Mouse (Mus musculus): Measurements from ENCODE around the gene Thsd4. TPM values are rescaled to one million over a fixed set of nuclear protein-coding genes. Genes with fewer than 3 reads are reported as not detected.

Thsd4 gene
- total and polyA plus RNA-seq, 2 experiments = 0.70 to 0.92 TPM

DNA sequence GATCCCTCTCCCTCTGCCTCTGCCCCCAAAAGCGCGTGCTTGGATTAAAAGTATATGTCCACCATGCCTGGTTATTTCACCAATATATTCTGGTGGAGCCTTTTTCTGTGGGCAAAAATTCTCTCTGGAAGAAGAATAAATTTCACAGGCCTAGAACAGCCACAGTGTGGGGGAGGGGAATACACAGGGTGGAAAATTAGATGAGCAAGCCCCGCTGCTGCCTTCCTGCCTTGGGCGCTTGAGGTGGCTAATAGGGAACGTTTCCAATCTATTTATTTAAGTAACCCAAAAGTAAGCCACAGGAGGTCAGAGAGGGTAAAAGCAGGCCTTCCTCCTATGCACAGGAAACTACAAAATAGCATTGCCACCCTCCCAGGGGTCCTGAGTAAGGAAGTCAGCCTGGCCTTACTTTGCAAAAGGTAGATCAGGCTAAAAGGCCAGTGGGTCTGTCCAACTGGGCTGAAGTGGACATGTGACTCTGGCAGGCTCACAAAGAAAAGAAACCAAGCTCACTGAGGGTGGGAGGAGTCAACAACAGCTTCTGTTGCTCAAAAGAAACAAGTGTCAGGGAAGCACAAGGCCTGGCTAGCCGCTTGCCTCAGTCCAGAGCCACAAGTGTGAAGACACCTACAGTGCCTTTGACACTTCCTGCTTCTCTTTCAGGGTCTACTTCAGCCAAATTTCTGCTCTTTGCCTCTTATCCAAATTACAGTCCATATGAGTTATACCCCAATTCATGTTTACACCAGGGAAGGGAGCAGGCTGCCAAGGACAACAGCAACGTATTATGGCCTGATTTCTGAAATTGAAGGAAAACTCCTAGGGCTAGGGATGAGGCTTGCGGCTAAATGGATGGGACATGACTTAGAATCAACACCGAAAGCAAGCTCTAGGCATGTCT is 289.6 kb downstream of the Thsd4 start:
- H3K4me1 ChIP-seq (ENCODE audit: control insufficient read depth, insufficient read depth, low read length) = no peaks in the 10 kb centered on the region
- H3K9ac ChIP-seq (ENCODE audit: low read depth, low read length) = no peak overlapping the region
- no peaks in the 10 kb centered on the region for H3K79me2 ChIP-seq (ENCODE audit: control insufficient read depth, insufficient read depth, low read length)
- no peaks in the 10 kb centered on the region for H3K36me3 ChIP-seq (ENCODE audit: control insufficient read depth, insufficient read depth, low read length)
- no peak overlapping the region for H3K4me3 ChIP-seq (ENCODE audit: insufficient read depth, low read depth, low read length)
- no peak overlapping the region for H3K27ac ChIP-seq (replicated peaks; ENCODE audit: insufficient read depth, low read depth, low read length)
- TF ChIP-seq CTCF (IDR thresholded peaks at IDR 0.05; ENCODE audit: low read depth, low read length) (no peak), POLR2A (IDR thresholded peaks at IDR 0.05; ENCODE audit: extremely low read depth, insufficient read depth, low read length) (no peak)
- peak; percentile 56 for DNase-seq (ENCODE audit: extremely low read depth, low read depth, low spot score)
- WGBS = 82% methylated on average over 9 of the region's 9 CpGs
- H3K27me3 ChIP-seq (ENCODE audit: control insufficient read depth, insufficient read depth, low read length) = no peaks in the 10 kb centered on the region

DNA sequence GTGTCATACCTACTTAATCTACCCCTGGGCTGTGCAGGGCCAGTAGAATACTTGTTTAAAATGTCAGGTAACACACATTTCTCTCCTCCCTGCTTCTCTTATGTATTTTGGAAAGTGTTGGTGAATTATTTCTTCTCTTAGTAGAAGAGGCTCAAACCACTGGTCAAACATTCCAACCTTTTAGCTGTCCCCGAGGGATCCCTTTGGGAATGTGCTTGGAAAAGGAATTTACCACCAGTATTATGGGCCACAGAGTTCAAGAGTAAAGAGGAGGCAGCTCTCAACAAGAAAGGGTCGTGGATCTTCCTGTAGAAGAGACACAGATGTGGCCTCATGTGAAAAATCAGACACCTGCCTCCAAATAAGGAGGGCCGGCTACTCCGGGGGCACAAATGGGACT is 292.4 kb downstream of the Thsd4 start:
- no peak for DNase-seq (ENCODE audit: extremely low read depth, low read depth, low spot score)

DNA sequence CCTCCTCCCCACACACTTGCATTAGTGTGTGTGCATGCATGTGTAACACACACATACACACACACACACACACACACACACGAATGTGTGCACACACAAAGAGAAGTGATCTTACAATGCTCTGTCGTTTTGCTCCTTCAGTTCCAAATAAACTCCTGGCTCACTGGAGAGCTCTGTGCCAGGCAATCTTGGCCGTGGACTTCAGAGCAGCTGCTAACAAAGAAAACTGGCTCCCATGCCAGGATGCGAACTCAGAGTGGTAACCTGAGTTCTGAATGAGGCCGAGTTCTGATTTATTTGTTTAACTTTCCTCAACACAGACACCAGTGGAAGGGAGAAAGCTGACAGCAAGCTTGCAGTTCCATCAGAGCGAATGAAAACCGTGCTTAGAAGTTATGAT is 294.1 kb downstream of the Thsd4 start:
- H3K27me3 ChIP-seq (ENCODE audit: control insufficient read depth, insufficient read depth, low read length) = no peaks in the 10 kb centered on the region
- no peak for DNase-seq (ENCODE audit: extremely low read depth, low read depth, low spot score)
- WGBS = 84% methylated on average over 7 of the region's 7 CpGs
- no peaks in the 10 kb centered on the region for H3K36me3 ChIP-seq (ENCODE audit: control insufficient read depth, insufficient read depth, low read length)
- no peak overlapping the region for H3K27ac ChIP-seq (replicated peaks; ENCODE audit: insufficient read depth, low read depth, low read length)
- no peaks in the 10 kb centered on the region for H3K79me2 ChIP-seq (ENCODE audit: control insufficient read depth, insufficient read depth, low read length)
- no peaks in the 10 kb centered on the region for H3K4me1 ChIP-seq (ENCODE audit: control insufficient read depth, insufficient read depth, low read length)
- H3K4me3 ChIP-seq (ENCODE audit: insufficient read depth, low read depth, low read length) = no peak overlapping the region
- no peak overlapping the region for H3K9ac ChIP-seq (ENCODE audit: low read depth, low read length)
- TF ChIP-seq POLR2A (IDR thresholded peaks at IDR 0.05; ENCODE audit: extremely low read depth, insufficient read depth, low read length) (no peak), CTCF (IDR thresholded peaks at IDR 0.05; ENCODE audit: low read depth, low read length) (no peak)

More for the DNA sequence above, 292.4 kb downstream of the Thsd4 start:
- Histone ChIP-seq H3K4me1 (ENCODE audit: control insufficient read depth, insufficient read depth, low read length) (no peaks in the 10 kb centered on the region), H3K4me3 (ENCODE audit: insufficient read depth, low read depth, low read length) (no peak overlapping the region), H3K36me3 (ENCODE audit: control insufficient read depth, insufficient read depth, low read length) (no peaks in the 10 kb centered on the region), H3K9ac (ENCODE audit: low read depth, low read length) (no peak overlapping the region), H3K27me3 (ENCODE audit: control insufficient read depth, insufficient read depth, low read length) (no peaks in the 10 kb centered on the region), H3K27ac (replicated peaks; ENCODE audit: insufficient read depth, low read depth, low read length) (no peak overlapping the region), H3K79me2 (ENCODE audit: control insufficient read depth, insufficient read depth, low read length) (no peaks in the 10 kb centered on the region)
- 83% methylated on average over 4 of the region's 4 CpGs for WGBS
- TF ChIP-seq POLR2A (IDR thresholded peaks at IDR 0.05; ENCODE audit: extremely low read depth, insufficient read depth, low read length) = no peak
- TF ChIP-seq CTCF (IDR thresholded peaks at IDR 0.05; ENCODE audit: low read depth, low read length) = no peak

DNA sequence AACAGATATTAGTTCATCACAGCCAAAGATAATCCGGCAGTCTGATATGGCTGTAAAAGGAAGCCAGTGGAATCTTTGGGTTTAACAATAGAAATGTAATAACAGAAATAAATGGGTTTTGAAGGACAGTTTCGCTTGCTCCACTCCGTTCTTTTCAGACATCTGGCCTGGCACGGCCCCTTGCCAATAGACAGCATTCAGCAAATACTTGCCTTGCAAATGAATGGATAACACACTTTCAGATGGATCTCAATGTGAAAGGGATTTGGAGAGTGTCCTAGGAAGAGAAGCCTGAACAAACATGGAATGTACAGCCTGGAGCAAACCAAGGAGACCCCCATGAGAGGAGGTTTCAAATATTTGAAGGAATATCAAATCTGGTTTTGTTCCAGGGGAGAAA is 295.2 kb downstream of the Thsd4 start:
- H3K79me2 ChIP-seq (ENCODE audit: control insufficient read depth, insufficient read depth, low read length) = no peaks in the 10 kb centered on the region
- no peak overlapping the region for H3K27ac ChIP-seq (replicated peaks; ENCODE audit: insufficient read depth, low read depth, low read length)
- no peak overlapping the region for H3K4me3 ChIP-seq (ENCODE audit: insufficient read depth, low read depth, low read length)
- no peaks in the 10 kb centered on the region for H3K36me3 ChIP-seq (ENCODE audit: control insufficient read depth, insufficient read depth, low read length)
- H3K4me1 ChIP-seq (ENCODE audit: control insufficient read depth, insufficient read depth, low read length) = no peaks in the 10 kb centered on the region
- 88% methylated on average over 4 of the region's 4 CpGs for WGBS
- H3K9ac ChIP-seq (ENCODE audit: low read depth, low read length) = no peak overlapping the region
- no peak for DNase-seq (ENCODE audit: extremely low read depth, low read depth, low spot score)
- no peak for TF ChIP-seq POLR2A (IDR thresholded peaks at IDR 0.05; ENCODE audit: extremely low read depth, insufficient read depth, low read length)
- TF ChIP-seq CTCF (IDR thresholded peaks at IDR 0.05; ENCODE audit: low read depth, low read length) = no peak
- no peaks in the 10 kb centered on the region for H3K27me3 ChIP-seq (ENCODE audit: control insufficient read depth, insufficient read depth, low read length)

DNA sequence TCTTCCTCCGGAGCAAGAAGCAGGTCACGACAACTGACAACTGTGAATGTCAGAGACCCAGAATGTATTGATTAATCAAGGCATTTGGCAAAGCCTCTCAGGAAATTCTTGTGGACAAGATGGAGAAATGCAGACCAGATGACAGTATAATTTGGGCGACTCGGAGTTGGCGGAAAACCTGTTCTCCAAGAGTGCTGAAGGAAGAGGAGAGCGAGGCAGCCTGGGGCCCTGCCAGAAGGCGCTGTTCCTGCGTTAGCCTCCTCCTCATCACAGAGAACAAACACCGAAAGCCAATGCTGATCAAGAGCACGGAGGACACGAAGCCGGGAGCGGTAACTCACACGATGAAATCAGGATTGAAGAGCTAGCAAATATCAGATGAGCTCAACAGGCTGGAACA is 295.7 kb downstream of the Thsd4 start:
- Histone ChIP-seq H3K36me3 (ENCODE audit: control insufficient read depth, insufficient read depth, low read length) (no peaks in the 10 kb centered on the region), H3K27ac (replicated peaks; ENCODE audit: insufficient read depth, low read depth, low read length) (no peak overlapping the region), H3K79me2 (ENCODE audit: control insufficient read depth, insufficient read depth, low read length) (no peaks in the 10 kb centered on the region), H3K4me1 (ENCODE audit: control insufficient read depth, insufficient read depth, low read length) (no peaks in the 10 kb centered on the region), H3K4me3 (ENCODE audit: insufficient read depth, low read depth, low read length) (no peak overlapping the region), H3K9ac (ENCODE audit: low read depth, low read length) (no peak overlapping the region), H3K27me3 (ENCODE audit: control insufficient read depth, insufficient read depth, low read length) (no peaks in the 10 kb centered on the region)
- 79% methylated on average over 14 of the region's 14 CpGs for WGBS
- TF ChIP-seq CTCF (IDR thresholded peaks at IDR 0.05; ENCODE audit: low read depth, low read length) = no peak
- TF ChIP-seq POLR2A (IDR thresholded peaks at IDR 0.05; ENCODE audit: extremely low read depth, insufficient read depth, low read length) = no peak
- DNase-seq (ENCODE audit: extremely low read depth, low read depth, low spot score) = no peak

DNA sequence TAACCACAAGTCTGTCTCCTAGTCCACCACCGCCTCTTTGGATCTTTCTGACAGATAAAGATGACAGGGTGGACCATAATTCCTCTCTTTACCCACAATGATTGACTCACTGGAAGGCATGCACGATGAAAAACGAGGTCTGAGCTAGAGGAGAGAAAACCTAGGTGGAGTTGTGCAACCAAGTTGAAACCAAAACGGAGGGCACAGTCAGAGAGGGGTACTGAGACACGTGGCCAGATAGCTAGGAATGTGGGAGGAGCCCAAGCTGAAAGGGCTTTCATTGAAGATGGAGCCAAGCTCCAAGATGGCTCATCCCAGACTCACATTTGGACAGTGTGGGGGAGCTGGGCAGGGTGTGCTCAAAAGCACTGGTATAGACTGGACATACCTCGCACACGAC is 296.4 kb downstream of the Thsd4 start:
- Histone ChIP-seq H3K27me3 (ENCODE audit: control insufficient read depth, insufficient read depth, low read length) (no peaks in the 10 kb centered on the region), H3K79me2 (ENCODE audit: control insufficient read depth, insufficient read depth, low read length) (no peaks in the 10 kb centered on the region), H3K27ac (replicated peaks; ENCODE audit: insufficient read depth, low read depth, low read length) (no peak overlapping the region), H3K36me3 (ENCODE audit: control insufficient read depth, insufficient read depth, low read length) (no peaks in the 10 kb centered on the region), H3K4me1 (ENCODE audit: control insufficient read depth, insufficient read depth, low read length) (no peaks in the 10 kb centered on the region), H3K9ac (ENCODE audit: low read depth, low read length) (no peak overlapping the region), H3K4me3 (ENCODE audit: insufficient read depth, low read depth, low read length) (no peak overlapping the region)
- no peak for DNase-seq (ENCODE audit: extremely low read depth, low read depth, low spot score)
- TF ChIP-seq POLR2A (IDR thresholded peaks at IDR 0.05; ENCODE audit: extremely low read depth, insufficient read depth, low read length) = no peak
- TF ChIP-seq CTCF (IDR thresholded peaks at IDR 0.05; ENCODE audit: low read depth, low read length) = no peak
- 67% methylated on average over 7 of the region's 7 CpGs for WGBS
